Mouse (Mus musculus) common myeloid progenitor, adult 5-6 weeks (primary cell): ENCODE measurements around the gene H3f3a. TPM values are rescaled to one million over a fixed set of nuclear protein-coding genes. Genes with fewer than 3 reads are reported as not detected.

Experiments
- ATAC-seq: replicated peaks from 2 replicates; pipeline ENCODE4 v1.8.0; 2016; ENCODE audit warnings: low read depth, mild to moderate bottlenecking, moderate TSS enrichment, inconsistent platforms; ENCODE audit not compliant: poor library complexity, severe bottlenecking
- total RNA-seq: library from RNA; stranded (forward); fragments of 200-1000, 187-1606 nt; gene quantifications from 2 replicates; pipeline ENCODE4 v1.2.3, GENCODE M21; 2017

H3f3a gene
- total RNA-seq, 1 experiment from 2014 or later, result 1,892 TPM

- ATAC-seq, result no peak
Measured at GRCm38 (mm10) chr1:180792814-180793213, 20.9 kb downstream of the H3f3a start.

- ATAC-seq, result no peak
Measured at GRCm38 (mm10) chr1:180791821-180792480, 21.8 kb downstream of the H3f3a start.

- no peak for ATAC-seq
Measured at GRCm38 (mm10) chr1:180783580-180783928, 30.2 kb downstream of the H3f3a start.

GRCm38 (mm10) chr1:180782906-180783579, 30.7 kb downstream of the H3f3a start:
- no peak for ATAC-seq

- no peak for ATAC-seq
Measured at GRCm38 (mm10) chr1:180781250-180781649, 32.5 kb downstream of the H3f3a start.

- ATAC-seq, result no peak
Measured at GRCm38 (mm10) chr1:180780291-180780690, 33.5 kb downstream of the H3f3a start.

- ATAC-seq, result no peak
Measured at GRCm38 (mm10) chr1:180778941-180779340, 34.8 kb downstream of the H3f3a start.

GRCm38 (mm10) chr1:180778403-180778754, 35.4 kb downstream of the H3f3a start:
- peak; percentile 19 for ATAC-seq

- ATAC-seq, result peak; percentile 78
Measured at GRCm38 (mm10) chr1:180777660-180778402, 35.9 kb downstream of the H3f3a start.

GRCm38 (mm10) chr1:180777289-180777659, 36.5 kb downstream of the H3f3a start:
- peak; percentile 24 for ATAC-seq

GRCm38 (mm10) chr1:180776494-180776893, 37.2 kb downstream of the H3f3a start:
- no peak for ATAC-seq

- no peak for ATAC-seq
Measured at GRCm38 (mm10) chr1:180775849-180776493, 37.8 kb downstream of the H3f3a start.

- ATAC-seq, result no peak
Measured at GRCm38 (mm10) chr1:180775317-180775716, 38.4 kb downstream of the H3f3a start.

- no peak for ATAC-seq
Measured at GRCm38 (mm10) chr1:180774664-180775063, 39.1 kb downstream of the H3f3a start.

- ATAC-seq, result no peak
Measured at GRCm38 (mm10) chr1:180772291-180772690, 41.5 kb downstream of the H3f3a start.

- ATAC-seq, result peak; percentile 35; the same call in 1 of the 2 replicates
Measured at GRCm38 (mm10) chr1:180771722-180772121, 42.0 kb downstream of the H3f3a start.

GRCm38 (mm10) chr1:180771306-180771705, 42.4 kb downstream of the H3f3a start:
- ATAC-seq, result no peak

GRCm38 (mm10) chr1:180768334-180769168, 45.2 kb downstream of the H3f3a start:
- ATAC-seq, result peak; percentile 70

- ATAC-seq, result no peak; the same call in 1 of the 2 replicates
Measured at GRCm38 (mm10) chr1:180767541-180768333, 46.0 kb downstream of the H3f3a start.
